Mouse (Mus musculus) embryonic facial prominence, embryonic 11.5 days (tissue): Measurements from ENCODE around the gene Olfr1371. TPM values are rescaled to one million over a fixed set of nuclear protein-coding genes. Genes with fewer than 3 reads are reported as not detected.

Source experiments
- ATAC-seq: fragments of 200-750 bp; cut with Nextera tagmentation; replicated peaks from 2 replicates; pipeline ENCODE4 v1.8.0; 2017; ENCODE audit warnings: low read depth; ENCODE audit not compliant: insufficient number of reproducible peaks, low FRiP score, low TSS enrichment
- DNase-seq: peaks from one replicate; pipeline ENCODE4 v3.0.0-alpha.2; 2015; ENCODE audit warnings: low spot score
- H3K27ac ChIP-seq: fragments of 300-500 bp; sonication (generic); replicated peaks from 2 replicates; pipeline ENCODE4 v1.5.1; 2014; ENCODE audit warnings: mild to moderate bottlenecking, low read depth, low read length, control low read depth
- H3K27me3 ChIP-seq: fragments of 300-500 bp; sonication (generic); 2 replicates; pipeline ENCODE4 v1.6.1; 2014; ENCODE audit warnings: mild to moderate bottlenecking, low read length, moderate library complexity, mixed read lengths; ENCODE audit not compliant: control insufficient read depth, insufficient read depth
- H3K36me3 ChIP-seq: fragments of 300-500 bp; sonication (generic); replicated peaks from 2 replicates; pipeline ENCODE4 v1.6.1; 2014; ENCODE audit warnings: low read depth, mild to moderate bottlenecking, low read length, moderate library complexity, mixed read lengths; ENCODE audit not compliant: control insufficient read depth, insufficient read depth
- H3K4me1 ChIP-seq: fragments of 300-500 bp; sonication (generic); 2 replicates; pipeline ENCODE4 v1.6.1; 2014; ENCODE audit warnings: low read length, mixed read lengths; ENCODE audit not compliant: control insufficient read depth, insufficient read depth
- H3K4me2 ChIP-seq: fragments of 300-500 bp; sonication (generic); 2 replicates; pipeline ENCODE4 v1.6.1; 2014; ENCODE audit warnings: low read depth, mild to moderate bottlenecking, control low read depth, low read length, moderate library complexity
- H3K4me3 ChIP-seq: fragments of 300-500 bp; sonication (generic); 2 replicates; pipeline ENCODE4 v1.5.1; 2014; ENCODE audit warnings: low read depth, low read length, control low read depth
- H3K9ac ChIP-seq: fragments of 300-500 bp; sonication (generic); replicated peaks from 2 replicates; pipeline ENCODE4 v1.6.1; 2014; ENCODE audit warnings: mild to moderate bottlenecking, control low read depth, low read length
- H3K9me3 ChIP-seq: fragments of 300-500 bp; sonication (generic); replicated peaks from 2 replicates; pipeline ENCODE4 v1.6.1; 2016; ENCODE audit warnings: mild to moderate bottlenecking, low read length, inconsistent platforms, mixed read lengths; ENCODE audit not compliant: control insufficient read depth
- WGBS: fragments of 180-500 bp; shearing (Covaris S2); extraction: QIAGEN DNeasy Blood & Tissue Kit; methylation state at CpG from one replicate; pipeline ENCODE4 v1.1.7; 2014; 5-methylcytosine and 5-hydroxymethylcytosine counted together
- polyA plus RNA-seq: library from polyadenylated mRNA; unstranded; fragments of >200 nt; fragmentation: Nextera tagmentation; extraction: Ambion mirVana; gene quantifications from 2 replicates; pipeline ENCODE4 v1.2.1, GENCODE M21; 2014

Gene Olfr1371
- polyA plus RNA-seq, 1 experiment from 2014 or later, result not detected

GRCm38 (mm10) chr11:52167126-52167525 is 46.7 kb downstream of the Olfr1371 start:
- WGBS, result 2% methylated on average over 21 of the region's 21 CpGs
- no peaks in the 10 kb centered on the region for H3K4me1 ChIP-seq
- no peak for ATAC-seq
- no peak overlapping the region for H3K4me3 ChIP-seq
- DNase-seq, result peak; percentile 9
- H3K27ac ChIP-seq, result no peak overlapping the region
- peaks cover 17% of the 10 kb centered on the region for H3K27me3 ChIP-seq
- no peak overlapping the region for H3K4me2 ChIP-seq
- H3K9ac ChIP-seq, result no peak overlapping the region
- H3K9me3 ChIP-seq, result no peaks in the 10 kb centered on the region
- H3K36me3 ChIP-seq, result no peaks in the 10 kb centered on the region

- no peaks in the 10 kb centered on the region for H3K36me3 ChIP-seq
- H3K9me3 ChIP-seq, result no peaks in the 10 kb centered on the region
- no peaks in the 10 kb centered on the region for H3K4me1 ChIP-seq
- H3K4me2 ChIP-seq, result no peak overlapping the region
- WGBS, result 35% methylated on average over 10 of the region's 10 CpGs
- no peak overlapping the region for H3K27ac ChIP-seq
- ATAC-seq, result no peak
- no peak overlapping the region for H3K9ac ChIP-seq
- DNase-seq, result no peak
- H3K4me3 ChIP-seq, result no peak overlapping the region
- peaks cover 17% of the 10 kb centered on the region for H3K27me3 ChIP-seq
Observed at GRCm38 (mm10) chr11:52163926-52164325, 49.9 kb downstream of the Olfr1371 start.

Other genes starting within 250 kb of the Olfr1371 start
- gene Cdkn2aipnl, start 246.3 kb downstream of the Olfr1371 start, polyA plus RNA-seq, result 142 and 147 TPM in 2 replicates
- 178 and 192 TPM in 2 replicates for gene Ube2b, start 213.2 kb downstream of the Olfr1371 start, polyA plus RNA-seq
- 9.4 and 9.5 TPM in 2 replicates for gene Cdkl3, start 209.8 kb downstream of the Olfr1371 start, polyA plus RNA-seq
- gene Ppp2ca, start 115.3 kb downstream of the Olfr1371 start, polyA plus RNA-seq, result 129 and 130 TPM in 2 replicates
- not detected in 2 replicates for gene Olfr1373, start 68.5 kb downstream of the Olfr1371 start, polyA plus RNA-seq
- gene Skp1a, start 18.0 kb upstream of the Olfr1371 start, polyA plus RNA-seq, result 1,096 and 1,177 TPM in 2 replicates
- 9.2 and 9.8 TPM in 2 replicates for gene Tcf7, start 69.0 kb upstream of the Olfr1371 start, polyA plus RNA-seq
- 219 and 222 TPM in 2 replicates for gene Vdac1, start 146.9 kb upstream of the Olfr1371 start, polyA plus RNA-seq
- gene 9530068E07Rik, start 182.4 kb upstream of the Olfr1371 start, polyA plus RNA-seq, result 201 and 202 TPM in 2 replicates